Mouse (Mus musculus) retina, embryonic 14.5 days (tissue): ENCODE results near the gene Zfp106.

Source experiments
- DNase-seq: peaks from one replicate; pipeline ENCODE4 v3.0.0-alpha.2; 2015; ENCODE audit warnings: low spot score

The Zfp106 gene

GRCm38 (mm10) chr2:120544732-120545131 lies 18.9 kb downstream of the Zfp106 start:
- DNase-seq, result no peak

GRCm38 (mm10) chr2:120539778-120540208 lies 23.9 kb downstream of the Zfp106 start:
- peak; percentile 29 for DNase-seq

GRCm38 (mm10) chr2:120539333-120539732 lies 24.3 kb downstream of the Zfp106 start:
- DNase-seq, result peak; percentile 10

DNA sequence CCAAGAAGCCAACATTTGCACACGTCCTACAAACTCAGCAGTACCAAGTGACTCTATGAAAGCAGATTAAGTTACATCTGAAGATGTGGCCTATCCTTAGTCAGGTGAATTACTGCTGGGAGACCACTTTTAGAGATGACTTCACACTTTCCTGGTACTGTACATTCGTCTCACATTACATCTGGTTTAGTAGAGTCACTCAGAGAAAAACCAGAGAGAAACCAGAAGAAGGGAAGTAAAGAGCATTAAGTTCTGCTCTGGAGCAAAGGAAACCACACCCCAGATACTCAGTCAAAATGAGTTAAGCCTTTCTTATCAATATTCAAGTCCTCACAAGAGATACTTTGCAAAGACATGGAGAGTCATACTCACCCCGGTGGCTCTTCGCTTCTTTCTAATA lies 32.4 kb downstream of the Zfp106 start:
- no peak for DNase-seq

DNA sequence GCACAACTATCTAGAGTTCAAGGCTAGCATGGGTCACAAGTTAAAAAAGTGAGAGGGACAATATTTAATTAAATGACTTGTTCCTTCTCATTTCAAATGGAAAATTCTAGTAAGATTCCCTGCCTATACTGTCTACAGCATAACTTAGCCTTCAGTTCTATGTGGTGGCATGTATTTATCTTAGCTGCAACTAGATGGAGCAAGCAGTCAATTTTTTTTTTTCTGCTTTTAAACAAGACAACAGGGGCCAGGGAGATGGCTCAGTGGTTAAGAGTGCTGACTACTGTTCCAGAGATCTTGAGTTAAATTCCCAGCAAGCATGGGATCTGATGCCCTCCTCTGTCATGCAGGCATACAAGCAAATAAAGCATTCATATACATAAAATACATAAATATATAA lies 34.1 kb downstream of the Zfp106 start:
- DNase-seq, result no peak

DNA sequence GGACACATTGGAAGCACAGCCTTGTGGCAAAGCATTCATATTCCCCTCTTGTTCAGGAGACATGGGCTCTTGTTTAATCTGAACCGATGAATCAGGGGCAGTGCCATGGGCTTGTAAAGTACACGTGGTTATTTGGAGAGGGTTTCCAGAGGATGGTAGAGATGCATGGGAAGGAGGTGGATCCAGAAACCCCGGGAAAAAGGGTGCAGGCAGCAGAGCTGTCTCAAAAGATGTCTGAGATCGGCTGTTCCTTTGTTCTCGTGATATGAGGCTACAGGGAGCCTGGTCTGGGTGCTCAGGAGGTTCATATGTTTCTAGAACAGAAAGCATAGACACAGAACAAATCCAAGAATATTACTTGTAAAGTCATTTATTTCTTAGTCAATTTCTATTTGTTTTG lies 36.9 kb downstream of the Zfp106 start:
- DNase-seq, result no peak

DNA sequence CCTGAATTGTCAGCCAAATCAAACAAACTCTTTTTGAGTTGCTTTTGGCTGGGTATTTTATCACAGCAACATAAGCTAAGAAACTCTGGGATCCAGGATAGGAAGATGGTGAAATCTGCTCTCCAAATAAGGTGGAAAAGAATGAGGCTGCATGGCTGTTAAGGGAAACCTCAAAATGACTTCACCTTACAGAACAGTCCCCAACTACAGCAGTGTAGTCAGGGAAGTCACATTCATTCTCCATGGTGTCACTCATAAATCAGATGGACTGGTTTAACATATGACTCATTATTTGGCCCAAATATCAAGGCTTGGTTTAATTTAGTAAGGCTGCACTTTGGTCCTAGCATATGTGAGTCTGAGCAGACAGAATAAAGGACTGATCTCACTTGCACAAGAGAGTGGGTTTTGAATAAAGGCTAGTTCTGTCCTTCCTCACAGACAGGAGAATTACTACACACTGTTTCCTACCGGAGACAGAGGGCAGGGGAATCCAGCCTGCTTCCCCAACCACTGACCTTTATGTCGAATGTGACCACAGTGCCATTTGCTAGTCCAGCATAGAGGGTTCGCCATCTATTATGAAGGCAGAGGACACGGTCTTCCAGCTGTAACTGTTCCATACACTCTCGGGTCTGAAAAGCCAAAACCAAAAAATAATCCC lies 45.0 kb downstream of the Zfp106 start:
- DNase-seq, result no peak

- DNase-seq, result no peak
Measured at GRCm38 (mm10) chr2:120514181-120514580, 49.5 kb downstream of the Zfp106 start.

DNA sequence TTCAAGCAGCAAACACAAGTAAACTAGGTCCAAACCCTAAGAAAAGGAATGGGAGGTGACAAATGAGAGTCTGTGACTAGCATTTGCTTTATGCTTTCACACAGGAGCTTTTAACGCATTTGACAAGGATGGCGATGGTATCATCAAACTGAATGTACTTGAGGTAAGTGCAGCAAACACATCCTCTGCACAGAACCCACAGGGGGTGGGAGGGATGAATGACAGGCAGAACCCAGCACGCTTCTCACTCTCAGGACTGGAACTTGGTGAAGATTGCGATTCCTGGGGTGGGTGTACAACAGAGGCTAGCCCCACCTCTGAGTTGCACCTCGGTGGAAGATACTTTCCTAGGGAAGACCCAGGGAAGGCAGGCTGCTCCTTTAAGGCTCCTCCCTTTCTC lies 59.7 kb downstream of the Zfp106 start:
- no peak for DNase-seq

- DNase-seq, result no peak
Measured at GRCm38 (mm10) chr2:120503094-120503493, 60.5 kb downstream of the Zfp106 start.

GRCm38 (mm10) chr2:120502605-120502990 lies 61.0 kb downstream of the Zfp106 start:
- no peak for DNase-seq

GRCm38 (mm10) chr2:120501931-120502604 lies 61.6 kb downstream of the Zfp106 start:
- DNase-seq, result no peak

DNA sequence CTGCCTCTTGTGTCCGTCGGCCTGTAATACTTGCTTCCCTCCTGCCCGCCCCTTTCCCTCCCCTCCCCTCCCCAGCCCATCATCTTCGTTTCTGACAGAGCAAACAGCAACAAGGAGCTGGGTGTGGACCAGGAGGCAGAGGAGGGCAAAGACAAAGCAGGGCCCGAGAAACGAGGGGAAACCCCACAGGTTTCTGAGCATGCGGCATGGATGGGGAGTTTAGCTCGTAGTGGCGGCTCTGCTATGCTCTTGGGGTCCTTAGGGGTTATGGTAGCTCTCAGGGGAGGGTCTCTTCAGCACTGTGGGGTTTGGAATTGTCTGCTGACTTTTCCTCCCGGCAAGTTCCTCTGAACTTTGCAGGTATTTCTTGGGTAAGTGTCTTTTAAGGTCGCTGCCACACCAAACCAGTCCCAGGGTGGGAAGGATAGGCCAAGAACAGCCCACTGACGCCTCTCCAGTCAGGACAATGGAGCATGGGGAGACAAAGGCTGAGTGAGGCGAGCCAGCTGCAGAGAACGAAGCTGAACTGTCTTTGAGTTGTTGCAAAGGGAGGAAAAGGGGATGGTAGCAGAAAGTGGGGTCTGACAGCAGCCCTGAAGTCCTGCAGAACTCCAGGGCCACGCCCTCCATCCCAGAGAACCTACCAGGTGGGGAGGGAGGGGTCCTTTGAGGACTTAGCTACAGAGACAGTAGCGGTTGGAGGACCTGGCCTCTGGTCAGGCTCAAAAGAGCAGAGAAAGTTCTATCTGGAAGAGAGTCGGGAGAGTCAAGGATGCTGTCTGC lies 62.3 kb downstream of the Zfp106 start:
- DNase-seq, result no peak

DNA sequence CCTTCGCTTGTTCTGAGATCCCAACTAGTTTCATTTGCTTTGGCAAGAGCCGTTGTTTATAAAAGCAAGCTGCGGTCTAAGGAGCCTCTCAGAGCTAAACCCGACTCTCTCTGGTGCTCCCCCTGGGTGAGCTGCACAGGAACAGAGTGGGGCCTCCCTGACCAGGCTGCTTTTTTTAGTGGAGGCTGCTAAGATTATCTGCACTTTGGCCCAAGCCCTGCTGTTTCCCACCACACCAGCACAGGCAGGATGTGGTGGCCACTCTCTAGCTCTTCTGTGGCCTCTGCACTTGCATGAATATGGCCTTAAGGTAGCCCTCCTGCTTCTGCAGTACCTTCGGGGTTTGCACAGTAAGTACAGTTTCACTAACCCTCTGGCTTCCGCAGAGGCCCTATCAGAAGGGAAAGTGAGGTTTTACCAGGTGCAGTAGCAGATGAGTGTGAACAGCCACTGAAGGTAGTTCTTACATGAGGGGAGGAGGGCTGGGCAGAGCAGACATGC lies 63.6 kb downstream of the Zfp106 start:
- no peak for DNase-seq

DNA sequence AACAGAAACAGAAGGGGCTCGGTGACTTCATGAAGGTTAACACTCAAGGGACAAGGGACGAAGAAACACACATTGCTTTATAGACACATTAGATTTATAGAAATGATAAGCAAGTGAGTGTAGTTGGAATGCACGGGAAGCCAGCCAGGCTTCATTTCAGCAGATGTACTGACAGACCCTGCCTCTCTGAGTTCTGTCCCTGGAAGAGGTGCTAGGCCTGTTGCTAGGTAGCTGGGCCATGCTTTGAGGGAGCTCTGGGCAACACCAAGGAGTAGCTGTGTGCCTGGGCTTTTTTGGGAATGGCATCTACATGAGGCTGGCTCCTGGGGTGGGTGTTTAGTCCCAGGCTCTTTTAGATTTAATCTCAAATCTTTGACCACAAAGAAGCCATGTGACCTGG lies 67.1 kb downstream of the Zfp106 start:
- DNase-seq, result no peak

GRCm38 (mm10) chr2:120493254-120493653 lies 70.4 kb downstream of the Zfp106 start:
- no peak for DNase-seq

GRCm38 (mm10) chr2:120484241-120484640 lies 79.4 kb downstream of the Zfp106 start:
- no peak for DNase-seq

DNA sequence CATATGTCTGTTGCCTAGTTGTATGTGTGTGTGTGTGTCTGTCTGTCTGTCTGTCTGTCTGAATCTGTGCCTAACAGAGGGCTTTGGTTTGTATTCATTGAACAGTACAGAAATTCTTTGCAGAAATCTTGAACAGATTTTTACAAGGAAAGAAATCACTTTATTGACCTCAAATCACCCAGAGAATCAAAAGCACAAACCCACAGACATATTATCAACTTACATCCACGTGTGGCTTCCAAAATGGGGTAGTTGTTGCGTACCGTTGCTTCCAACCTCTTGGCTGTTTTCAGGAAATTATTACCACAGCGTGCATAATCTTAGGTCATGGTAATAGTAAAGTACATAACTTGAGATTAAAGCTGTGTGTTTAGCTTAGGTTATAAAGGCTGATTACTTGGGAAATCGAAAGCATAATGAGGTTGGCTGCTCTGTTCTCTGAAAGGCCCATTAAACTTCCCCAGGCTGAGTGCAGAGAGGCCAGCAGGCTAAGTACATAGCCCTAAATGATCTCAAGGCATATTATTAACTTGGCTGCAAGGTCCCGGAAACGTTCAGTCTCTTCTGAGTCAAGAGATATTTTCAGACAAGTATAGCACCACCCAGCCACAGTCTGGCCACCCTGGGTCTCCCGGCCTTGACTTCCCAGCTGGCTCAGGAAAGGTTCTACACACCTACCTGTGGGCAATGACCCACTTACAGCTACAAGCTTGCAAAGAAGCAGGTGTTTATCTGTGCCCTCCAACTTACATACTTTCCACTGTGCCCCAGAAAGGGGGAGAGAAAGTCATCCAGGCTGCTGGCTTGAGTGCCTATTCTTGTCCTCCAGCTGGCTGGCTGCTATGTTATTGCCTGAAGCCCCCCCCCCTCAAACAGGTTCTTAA lies 80.9 kb downstream of the Zfp106 start:
- no peak for DNase-seq

- DNase-seq, result no peak
Measured at GRCm38 (mm10) chr2:120481921-120482320, 81.7 kb downstream of the Zfp106 start.

DNA sequence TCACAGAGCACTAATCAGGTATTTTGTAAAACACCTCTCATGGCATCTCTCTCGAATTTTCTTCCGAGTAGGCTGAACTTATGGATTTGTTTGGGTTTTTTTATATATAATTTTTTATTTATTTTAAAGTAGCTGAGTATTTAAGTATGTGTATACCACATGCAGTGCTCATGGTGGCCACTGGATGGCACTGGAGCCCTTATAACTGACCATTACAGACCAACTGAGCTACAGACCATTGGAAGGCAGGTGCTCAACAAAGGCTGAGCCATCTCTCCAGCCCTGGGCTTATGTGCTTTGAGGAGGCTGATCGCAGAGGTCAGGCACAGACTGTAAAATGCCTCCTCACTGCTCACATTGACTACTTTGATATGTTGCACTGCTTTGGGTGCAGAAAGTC lies 85.0 kb downstream of the Zfp106 start:
- DNase-seq, result peak; percentile 84

- DNase-seq, result peak; percentile 26
Measured at GRCm38 (mm10) chr2:120476277-120477087, 87.2 kb downstream of the Zfp106 start.
